Comparison of ENCODE assay signal across 8 mouse cellular contexts in the genomic region with DNA sequence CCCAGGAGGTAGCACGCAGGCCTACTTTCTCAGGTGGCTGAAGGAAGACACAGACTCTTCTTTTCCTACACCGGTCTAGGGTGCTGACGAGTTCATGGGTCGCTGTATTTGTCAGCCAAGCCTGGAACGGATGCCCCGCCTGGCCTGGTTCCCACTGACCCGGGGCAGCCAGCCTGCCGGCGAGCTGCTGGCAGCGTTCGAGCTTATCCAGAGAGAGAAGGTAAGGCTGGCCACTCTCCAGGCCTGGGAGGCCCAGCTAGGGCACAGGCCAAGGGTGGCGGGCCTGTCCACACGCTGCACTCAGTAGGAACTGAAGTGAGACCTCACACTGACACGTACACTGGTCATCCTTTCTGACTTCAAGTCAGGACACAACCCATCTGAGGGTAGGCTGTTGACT.
A peak's percentile ranks its signal among the peaks of the same experiment; 100 is the strongest.
DNase-seq lines count a peak whose midpoint lies in the region; ATAC-seq and TF ChIP-seq lines count a peak whose summit lies in the region.
"Had no signal": no experiment of that assay in that cellular context is flagged by ENCODE, and none has a peak within 500 bp of the region (broad histone marks: within the 10 kb centered on the region; RNA-seq: fewer than 3 reads in every experiment).

No protein-coding gene starts in this region.

- no peak overlapping the region for H3K4me3 ChIP-seq in heart, embryonic 16.5 days (ENCODE audit: low read length)
- H3K4me3 ChIP-seq in thymus, adult 2 months (ENCODE audit: control insufficient read depth, insufficient read depth, low read length) = no peak overlapping the region
- H3K4me3 ChIP-seq: layer of hippocampus, adult 2 months had no signal

- peak overlapping the region; percentile 49 for H3K27ac ChIP-seq in heart, embryonic 16.5 days (ENCODE audit: low read length)
- no peak overlapping the region for H3K27ac ChIP-seq in thymus, adult 2 months (ENCODE audit: control insufficient read depth, insufficient read depth, low read length)
- H3K27ac ChIP-seq: layer of hippocampus, adult 2 months had no signal

- H3K36me3 ChIP-seq in heart, embryonic 16.5 days (ENCODE audit: control insufficient read depth, insufficient read depth) = no peaks in the 10 kb centered on the region
- no peaks in the 10 kb centered on the region for H3K36me3 ChIP-seq in thymus, adult 2 months (ENCODE audit: control insufficient read depth, insufficient read depth, low read length)

- H3K4me2 ChIP-seq in heart, embryonic 16.5 days (ENCODE audit: low read depth, low read length) = no peak overlapping the region

- ATAC-seq in heart, embryonic 16.5 days (replicated peaks; ENCODE audit: extremely low read depth, insufficient read depth, low FRiP score) = peak; percentile 80
- no peak for ATAC-seq in activated CD4-positive, CD25-positive, alpha-beta regulatory T cell, adult 4 months

- no peak for TF ChIP-seq POLR2A in thymus, adult 2 months (IDR thresholded peaks at IDR 0.05; ENCODE audit: control insufficient read depth, extremely low read depth, insufficient read depth, low read length, poor library complexity)

- no peak for TF ChIP-seq CTCF in thymus, adult 2 months (IDR thresholded peaks at IDR 0.05; ENCODE audit: borderline replicate concordance, control insufficient read depth, extremely low read depth, insufficient read depth, low read length, poor library complexity)

- peaks cover 21% of the 10 kb centered on the region for H3K4me1 ChIP-seq in heart, embryonic 16.5 days (ENCODE audit: control insufficient read depth, insufficient read depth, low read length)
- H3K4me1 ChIP-seq in thymus, adult 2 months (replicated peaks; ENCODE audit: control insufficient read depth, insufficient read depth, low read length) = peaks cover 25% of the 10 kb centered on the region

- peak; percentile 28 for DNase-seq in right cerebral cortex, postnatal 4 days
- no peak for DNase-seq in right cerebral cortex, postnatal 14 days
- DNase-seq in cerebellum, adult 9-10 months = peak; percentile 79
- DNase-seq in skeletal muscle tissue, adult 2 months (ENCODE audit: low read depth, low spot score) = peak; percentile 82
- DNase-seq in thymus, adult 2 months = no peak

- 0 out of 2 replicates have a peak overlapping the region, but pooled peaks have one; percentile 3 for H3K9ac ChIP-seq in heart, embryonic 16.5 days (ENCODE audit: low read length)

- H3K9me3 ChIP-seq in heart, embryonic 16.5 days (replicated peaks; ENCODE audit: control insufficient read depth, low read length) = no peaks in the 10 kb centered on the region

- 28% methylated on average over 14 of the region's 14 CpGs for WGBS in heart, embryonic 16.5 days
- WGBS in thymus, adult 2 months = 89% methylated on average over 14 of the region's 14 CpGs

- H3K27me3 ChIP-seq in heart, embryonic 16.5 days (ENCODE audit: control insufficient read depth, insufficient read depth, low read length) = no peaks in the 10 kb centered on the region
- no peaks in the 10 kb centered on the region for H3K27me3 ChIP-seq in thymus, adult 2 months (ENCODE audit: control insufficient read depth, insufficient read depth, low read length)

Comparison
In these comparisons a context has a peak if more than half of its experiments do, and no peak if none do; other contexts are left out.
1. DNase-seq: peak in right cerebral cortex, postnatal 4 days (single experiment), cerebellum, adult 9-10 months (single experiment) and skeletal muscle tissue, adult 2 months (single experiment); none in right cerebral cortex, postnatal 14 days (single experiment) and thymus, adult 2 months (single experiment).